ENCODE assay signal across 17 mouse cellular contexts in genomic region chr19:9998063-9998416, GRCm38 (mm10).
"Had no signal": no experiment of that assay in that cellular context is flagged by ENCODE, and none has a peak within 500 bp of the region (broad histone marks: within the 10 kb centered on the region; RNA-seq: fewer than 3 reads in every experiment).

No protein-coding gene starts in this region.

- H3K4me3 ChIP-seq: neural tube, embryonic 12.5 days; neural tube, embryonic 13.5 days; neural tube, embryonic 15.5 days; stomach, embryonic 15.5 days had no signal

- H3K4me2 ChIP-seq: neural tube, embryonic 12.5 days; neural tube, embryonic 13.5 days; neural tube, embryonic 15.5 days; stomach, embryonic 15.5 days had no signal

- H3K9me3 ChIP-seq: neural tube, embryonic 12.5 days; neural tube, embryonic 13.5 days; neural tube, embryonic 15.5 days; stomach, embryonic 15.5 days had no signal

- DNase-seq: retina, postnatal 1 day; right cerebral cortex, adult 18-20 months; right cerebral cortex, postnatal 14 days; right cerebral cortex, postnatal 25 days; right cerebral cortex, postnatal 4 days; spleen, adult 18-20 months; thymus, adult 18-20 months; thymus, adult 2 months; thymus, postnatal 14 days; thymus, postnatal 25 days; thymus, postnatal 36 days; thymus, postnatal 4 days had no signal

- H3K9ac ChIP-seq: neural tube, embryonic 12.5 days; neural tube, embryonic 13.5 days; neural tube, embryonic 15.5 days; stomach, embryonic 15.5 days had no signal

- H3K36me3 ChIP-seq: neural tube, embryonic 12.5 days; neural tube, embryonic 13.5 days; neural tube, embryonic 15.5 days; stomach, embryonic 15.5 days had no signal

- H3K27me3 ChIP-seq: neural tube, embryonic 12.5 days; neural tube, embryonic 13.5 days; neural tube, embryonic 15.5 days; stomach, embryonic 15.5 days had no signal

- H3K27ac ChIP-seq: neural tube, embryonic 12.5 days; neural tube, embryonic 13.5 days; neural tube, embryonic 15.5 days; stomach, embryonic 15.5 days; stomach, postnatal 0 days had no signal
